Mouse (Mus musculus): ENCODE results near the gene Gm20826.
"Not testable (repeated sequence)": the region's sequence is repeated elsewhere in the genome, so short reads cannot be mapped to it uniquely, and the experiment has no call there.

The Gm20826 gene

GRCm38 (mm10) chrY:7638389-7638788 is at the start of gene Gm20826:
Gene Gm20826, minus strand, starts transcription at chrY:7638489.
- not testable (repeated sequence) for DNase-seq (ENCODE audit: extremely low read depth, low read depth)
